Mouse (Mus musculus) liver, adult 2 months (tissue): ENCODE measurements around the gene Gm5751. TPM values are rescaled to one million over a fixed set of nuclear protein-coding genes. Genes with fewer than 3 reads are reported as not detected.
"Not testable (repeated sequence)": the region's sequence is repeated elsewhere in the genome, so short reads cannot be mapped to it uniquely, and the experiment has no call there.

Experiments used
- DNase-seq: peaks from one replicate; pipeline ENCODE4 v3.0.0-alpha.2; 2011; ENCODE audit warnings: low read depth, low spot score; ENCODE audit errors: extremely low read depth
- H3K27ac ChIP-seq: fragments of 200-500 bp; replicated peaks from 2 replicates; pipeline ENCODE4 v1.5.1; 2012; ENCODE audit warnings: low read depth, mild to moderate bottlenecking, control low read depth, inconsistent platforms, low read length; ENCODE audit not compliant: insufficient read depth
- H3K27me3 ChIP-seq: fragments of 200-500 bp; 2 replicates; pipeline ENCODE4 v1.6.1; 2012; ENCODE audit warnings: mild to moderate bottlenecking, moderate library complexity, low read length, inconsistent platforms; ENCODE audit not compliant: control insufficient read depth, insufficient read depth
- H3K36me3 ChIP-seq: fragments of 200-500 bp; 2 replicates; pipeline ENCODE4 v1.6.1; 2012; ENCODE audit warnings: low read length, inconsistent platforms; ENCODE audit not compliant: control insufficient read depth, insufficient read depth
- H3K4me1 ChIP-seq: fragments of 200-500 bp; 2 replicates; pipeline ENCODE4 v1.6.1; 2011; ENCODE audit warnings: low read length; ENCODE audit not compliant: control insufficient read depth, insufficient read depth
- H3K4me3 ChIP-seq: fragments of 200-500 bp; 2 replicates; pipeline ENCODE4 v1.5.1; 2011; ENCODE audit warnings: low read depth, mild to moderate bottlenecking, control low read depth, low read length, moderate library complexity; ENCODE audit not compliant: insufficient read depth
- H3K79me2 ChIP-seq: fragments of 200-500 bp; 2 replicates; pipeline ENCODE4 v1.6.1; 2012; ENCODE audit warnings: inconsistent platforms, mild to moderate bottlenecking, low read length, moderate library complexity; ENCODE audit not compliant: control insufficient read depth, insufficient read depth
- H3K9ac ChIP-seq: fragments of 200-500 bp; 2 replicates; pipeline ENCODE4 v1.6.1; 2012; ENCODE audit warnings: low read depth, mild to moderate bottlenecking, control low read depth, inconsistent platforms, low read length
- CTCF ChIP-seq: fragments of 200-500 bp; IDR thresholded peaks from 2 replicates; pipeline ENCODE4 v1.5.1; 2011; ENCODE audit warnings: low read depth, low read length, control low read depth
- POLR2A ChIP-seq: fragments of 200-500 bp; IDR thresholded peaks from 2 replicates; pipeline ENCODE4 v1.6.1; 2011; ENCODE audit warnings: low read length, control low read depth; ENCODE audit not compliant: insufficient read depth; ENCODE audit errors: extremely low read depth
- WGBS: fragments of 180-500 bp; shearing (Covaris S2); methylation state at CpG from one replicate; pipeline ENCODE4 v1.1.7; 2018; 5-methylcytosine and 5-hydroxymethylcytosine counted together
- polyA plus RNA-seq: library from polyadenylated mRNA; depleted of rRNA; stranded (reverse); fragments of >200 nt; gene quantifications from 2 replicates; pipeline ENCODE4 v1.2.3, GENCODE M21; 2012; rRNA removed
- total RNA-seq: library from RNA; depleted of rRNA; stranded (reverse); fragments of >200 nt; gene quantifications from 2 replicates; pipeline ENCODE4 v1.2.3, GENCODE M21; 2014; rRNA removed

The Gm5751 gene
- total RNA-seq (not detected in 2 replicates), polyA plus RNA-seq (not detected in 2 replicates)

DNA sequence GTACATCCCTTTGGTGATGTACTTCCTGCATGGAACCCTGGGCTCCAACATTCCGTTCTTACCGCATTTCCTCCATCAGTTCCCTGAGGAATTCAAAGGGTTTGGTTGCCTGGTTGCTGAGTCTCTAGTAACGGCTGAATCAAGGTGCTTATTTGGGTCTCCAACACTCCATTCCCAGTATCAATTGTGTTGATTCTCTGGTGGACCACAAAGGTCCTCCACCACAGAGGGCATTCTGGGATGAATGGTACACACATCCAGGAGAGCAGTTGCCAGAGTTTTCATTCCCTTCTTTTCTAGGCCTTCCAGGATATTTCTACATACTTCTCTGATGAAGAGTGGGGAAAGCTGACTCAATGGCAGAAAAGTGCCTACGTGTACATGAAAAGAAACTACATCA lies at the start of gene Gm5751:
TSS of gene Gm5751 (plus strand) at position 301 of the 400 bp plus-strand sequence.
- not testable (repeated sequence) for H3K9ac ChIP-seq, H3K4me3 ChIP-seq, DNase-seq, H3K4me1 ChIP-seq, H3K79me2 ChIP-seq, H3K36me3 ChIP-seq, H3K27me3 ChIP-seq, H3K27ac ChIP-seq
- WGBS, result 96% methylated on average over 3 of the region's 4 CpGs

DNA sequence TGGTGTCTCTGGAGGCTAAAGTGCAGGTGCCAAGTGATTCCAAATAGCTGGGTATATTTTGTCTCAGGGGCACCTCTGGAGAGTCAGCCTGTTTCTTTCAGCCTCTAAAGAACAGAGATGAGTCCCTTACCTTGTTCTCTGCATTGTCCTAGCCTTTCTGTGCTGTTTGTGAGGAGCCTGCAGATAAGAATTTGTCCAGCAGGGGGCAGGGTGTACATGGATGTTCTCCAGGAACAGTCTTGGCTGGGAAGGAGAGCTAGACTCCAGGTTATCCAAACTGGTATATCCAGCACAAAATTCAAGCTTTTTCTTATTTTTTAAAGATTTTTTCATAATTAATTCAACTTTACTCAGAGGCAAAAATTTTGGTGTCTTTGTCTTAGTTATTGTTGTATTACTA lies 42.0 kb upstream of the Gm5751 start:
- peak; percentile 13 for DNase-seq
- H3K27ac ChIP-seq, result no peak overlapping the region
- H3K79me2 ChIP-seq, result no peaks in the 10 kb centered on the region
- no peaks in the 10 kb centered on the region for H3K4me1 ChIP-seq
- H3K9ac ChIP-seq, result no peak overlapping the region
- H3K36me3 ChIP-seq, result no peaks in the 10 kb centered on the region
- H3K27me3 ChIP-seq, result no peaks in the 10 kb centered on the region
- TF ChIP-seq CTCF (peak; percentile 34; the same call in 1 of the 2 replicates), POLR2A (no peak)
- no peak overlapping the region for H3K4me3 ChIP-seq

DNA sequence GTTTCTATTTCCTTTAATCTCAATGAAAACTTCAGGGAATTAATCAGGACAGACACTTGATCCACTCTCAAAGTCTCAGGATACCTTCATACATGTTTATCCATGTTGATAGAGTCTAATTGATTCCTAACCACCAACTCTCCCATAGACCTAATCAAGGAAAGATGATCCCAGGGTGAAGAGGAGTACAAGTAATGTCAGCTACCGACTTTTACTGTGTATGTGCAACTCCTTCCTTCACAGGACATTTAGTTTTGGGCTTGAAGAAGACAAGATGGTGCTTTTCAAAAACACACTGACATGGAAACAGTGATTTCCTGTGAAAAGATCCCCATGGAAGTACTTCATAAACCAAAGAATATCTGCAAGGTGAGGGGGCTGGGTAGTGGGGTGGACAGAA lies 30.4 kb upstream of the Gm5751 start, which contains the start of gene Gm6592:
TSS of gene Gm6592 (plus strand) at position 301 of the 400 bp plus-strand sequence.
- TF ChIP-seq POLR2A (no peak), CTCF (no peak)
- H3K4me1 ChIP-seq, result no peaks in the 10 kb centered on the region
- H3K36me3 ChIP-seq, result no peaks in the 10 kb centered on the region
- no peaks in the 10 kb centered on the region for H3K27me3 ChIP-seq
- no peak for DNase-seq
- 79% methylated on average over 1 of the region's 1 CpGs for WGBS
- H3K27ac ChIP-seq, result no peak within 1 kb of the TSS
- no peak within 1 kb of the TSS for H3K4me3 ChIP-seq
- no peak within 1 kb of the TSS for H3K9ac ChIP-seq
- H3K79me2 ChIP-seq, result no peaks in the 10 kb centered on the region

DNA sequence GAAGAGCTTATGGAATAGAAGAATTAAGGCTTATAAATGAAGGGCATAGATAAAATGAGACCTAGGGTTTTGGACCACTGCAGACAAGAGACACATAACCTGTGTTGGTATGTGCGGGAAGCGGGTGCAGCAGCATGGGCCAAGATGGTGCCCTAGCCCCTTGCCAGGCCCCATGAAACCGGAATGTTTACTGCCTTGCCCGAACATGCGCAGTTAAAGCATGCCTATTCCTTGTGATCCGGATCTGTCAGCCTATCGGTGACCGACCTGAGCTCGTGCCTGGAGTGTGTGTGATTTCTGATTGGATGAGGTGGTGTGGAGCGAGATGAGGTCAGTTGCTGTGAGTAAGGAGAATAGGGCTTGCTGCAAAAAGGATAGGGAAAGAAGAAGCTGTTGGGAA lies 21.6 kb upstream of the Gm5751 start:
- TF ChIP-seq CTCF (no peak), POLR2A (no peak)
- H3K36me3 ChIP-seq, result no peaks in the 10 kb centered on the region
- H3K9ac ChIP-seq, result no peak overlapping the region
- WGBS, result 92% methylated on average over 10 of the region's 10 CpGs
- H3K4me1 ChIP-seq, result no peaks in the 10 kb centered on the region
- no peaks in the 10 kb centered on the region for H3K27me3 ChIP-seq
- no peak for DNase-seq
- H3K4me3 ChIP-seq, result no peak overlapping the region
- no peak overlapping the region for H3K27ac ChIP-seq
- H3K79me2 ChIP-seq, result no peaks in the 10 kb centered on the region

DNA sequence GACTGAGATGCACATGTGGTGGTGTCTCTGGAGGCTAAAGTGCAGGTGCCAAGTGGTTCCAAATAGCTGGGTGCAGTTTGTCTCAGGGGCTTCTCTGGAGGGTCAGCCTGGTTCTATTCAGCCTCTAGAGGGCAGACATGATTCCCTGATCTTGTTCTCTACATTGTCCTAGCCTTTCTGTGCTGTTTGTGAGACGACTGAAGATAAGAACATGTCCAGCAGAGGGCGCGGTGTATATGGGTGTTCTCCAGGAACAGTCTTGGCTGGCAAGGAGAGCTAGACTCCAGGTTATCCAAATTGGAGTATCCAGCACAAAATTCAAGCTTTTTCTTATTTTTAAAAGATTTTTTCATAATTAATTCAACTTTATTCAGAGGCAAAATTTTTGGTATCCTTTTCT lies 9.7 kb upstream of the Gm5751 start:
- 18% methylated on average over 3 of the region's 3 CpGs for WGBS
- H3K4me3 ChIP-seq, H3K79me2 ChIP-seq, H3K36me3 ChIP-seq, H3K27me3 ChIP-seq, H3K27ac ChIP-seq, H3K9ac ChIP-seq, H3K4me1 ChIP-seq: not testable (repeated sequence)
- peak; percentile 14 for DNase-seq

DNA sequence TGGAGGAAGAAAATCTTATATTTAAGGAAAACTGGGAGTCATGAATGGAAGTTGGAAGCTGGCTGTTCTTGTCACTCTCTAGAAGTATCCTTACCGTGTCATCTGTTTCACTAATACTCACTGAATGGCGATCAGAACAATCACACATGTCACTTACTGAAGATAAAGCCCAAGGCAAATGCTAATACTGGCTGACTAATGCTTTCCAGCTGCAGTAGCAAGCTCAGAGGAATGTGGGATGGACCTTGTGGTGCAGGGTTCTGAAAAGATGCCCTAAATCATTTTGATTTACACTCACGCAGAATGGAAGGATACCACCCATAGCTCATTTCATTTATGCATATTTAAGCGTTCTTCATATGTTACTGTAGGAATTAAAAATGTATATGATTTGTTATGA lies 10.3 kb downstream of the Gm5751 start:
- Histone ChIP-seq H3K4me3 (no peak overlapping the region), H3K9ac (no peak overlapping the region), H3K27ac (no peak overlapping the region), H3K27me3 (no peaks in the 10 kb centered on the region), H3K36me3 (peaks cover 3% of the 10 kb centered on the region; the same call in 1 of the 2 replicates), H3K79me2 (no peaks in the 10 kb centered on the region), H3K4me1 (no peaks in the 10 kb centered on the region)
- TF ChIP-seq CTCF, result no peak
- TF ChIP-seq POLR2A, result no peak
- no peak for DNase-seq
- WGBS, result 87% methylated on average over 4 of the region's 4 CpGs
